Mouse (Mus musculus): ENCODE results near the gene Myom1.

Gene Myom1

DNA sequence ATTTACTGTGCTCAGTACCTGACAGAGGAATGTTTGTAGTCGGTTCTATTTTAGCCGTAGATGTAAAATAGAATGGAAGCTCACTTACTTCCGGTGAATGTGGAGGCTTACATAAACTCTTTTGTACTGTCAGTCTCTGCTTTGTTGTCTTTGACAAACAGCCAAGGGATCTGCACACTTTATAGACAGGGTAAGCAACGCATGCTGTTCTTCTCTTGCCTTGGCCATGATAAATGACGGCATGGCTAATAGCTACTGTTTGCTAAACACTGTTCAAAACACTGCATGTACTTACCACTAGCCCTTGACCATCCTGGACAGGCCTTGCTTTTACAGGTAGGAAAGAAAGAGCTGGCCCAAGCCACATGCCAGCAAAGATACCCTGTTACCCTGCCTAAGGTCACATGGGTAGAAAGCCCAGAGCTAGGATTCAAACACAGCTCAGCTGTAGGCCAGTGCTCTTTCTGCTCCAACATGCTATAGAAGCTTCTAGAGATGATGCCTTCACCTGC lies 59.7 kb downstream of the Myom1 start:
- no peak for DNase-seq

- DNase-seq, result no peak
Observed at GRCm38 (mm10) chr17:71062870-71063602, 60.6 kb downstream of the Myom1 start.

GRCm38 (mm10) chr17:71064463-71065014 lies 62.1 kb downstream of the Myom1 start:
- no peak for DNase-seq

DNA sequence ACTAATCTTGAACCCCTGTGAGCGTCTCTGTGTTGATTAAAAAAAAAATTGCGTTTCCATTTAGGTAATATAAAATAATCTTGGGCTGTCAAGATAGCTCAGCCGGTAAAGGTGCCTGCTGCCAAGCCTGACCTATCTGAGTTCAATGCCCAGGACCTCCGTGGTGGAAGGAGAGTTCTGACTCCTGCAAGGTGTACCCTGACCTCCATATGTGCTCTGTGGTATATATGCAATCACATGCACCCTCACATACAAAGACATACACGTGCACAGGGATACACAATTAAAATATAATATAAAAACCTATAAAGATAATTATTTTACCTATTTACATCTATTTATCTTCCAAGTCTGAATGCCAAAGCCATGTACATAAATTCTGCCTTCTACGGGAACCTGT lies 62.7 kb downstream of the Myom1 start:
- no peak for DNase-seq

GRCm38 (mm10) chr17:71069176-71069575 lies 66.7 kb downstream of the Myom1 start:
- DNase-seq, result no peak

DNA sequence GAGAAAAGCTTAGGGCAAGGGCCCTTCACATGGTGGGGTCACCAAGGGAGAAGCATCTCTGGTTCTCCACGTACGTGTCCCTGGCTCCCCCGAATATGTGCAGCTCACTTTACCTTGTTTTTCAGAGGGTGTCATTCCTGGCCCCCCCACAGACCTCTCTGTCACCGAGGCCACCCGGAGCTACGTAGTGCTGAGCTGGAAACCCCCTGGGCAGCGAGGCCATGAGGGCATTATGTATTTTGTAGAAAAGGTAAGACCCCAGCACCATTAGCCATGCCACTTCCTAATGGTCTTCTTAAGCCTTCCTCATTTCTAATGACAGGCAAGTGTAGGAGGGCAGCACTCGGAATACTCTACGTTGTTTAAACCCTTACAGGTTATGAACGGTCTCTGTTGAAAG lies 69.5 kb downstream of the Myom1 start:
- DNase-seq, result no peak

- no peak for DNase-seq
Observed at GRCm38 (mm10) chr17:71074386-71074785, 72.0 kb downstream of the Myom1 start.

DNA sequence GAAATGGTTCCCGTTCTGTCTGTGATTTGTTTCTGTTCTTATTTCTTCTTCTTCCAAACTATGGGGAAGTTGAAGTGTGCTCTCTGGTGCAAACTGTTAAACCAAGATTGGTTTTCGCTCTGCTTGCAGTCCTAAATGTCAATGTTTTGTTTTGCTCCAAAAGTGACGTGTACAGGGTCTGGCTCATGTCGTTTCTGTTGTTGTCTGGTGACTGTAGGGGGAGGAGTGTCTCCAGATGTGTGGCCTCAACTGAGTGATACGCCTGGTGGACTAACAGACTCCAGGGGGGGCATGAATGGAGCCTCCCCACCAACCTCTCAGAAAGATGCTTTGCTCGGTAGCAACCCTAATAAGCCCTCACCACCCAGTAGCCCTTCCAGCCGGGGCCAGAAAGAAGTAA lies 79.6 kb downstream of the Myom1 start:
- no peak for DNase-seq

- no peak for DNase-seq
Observed at GRCm38 (mm10) chr17:71086969-71087368, 84.5 kb downstream of the Myom1 start.

DNA sequence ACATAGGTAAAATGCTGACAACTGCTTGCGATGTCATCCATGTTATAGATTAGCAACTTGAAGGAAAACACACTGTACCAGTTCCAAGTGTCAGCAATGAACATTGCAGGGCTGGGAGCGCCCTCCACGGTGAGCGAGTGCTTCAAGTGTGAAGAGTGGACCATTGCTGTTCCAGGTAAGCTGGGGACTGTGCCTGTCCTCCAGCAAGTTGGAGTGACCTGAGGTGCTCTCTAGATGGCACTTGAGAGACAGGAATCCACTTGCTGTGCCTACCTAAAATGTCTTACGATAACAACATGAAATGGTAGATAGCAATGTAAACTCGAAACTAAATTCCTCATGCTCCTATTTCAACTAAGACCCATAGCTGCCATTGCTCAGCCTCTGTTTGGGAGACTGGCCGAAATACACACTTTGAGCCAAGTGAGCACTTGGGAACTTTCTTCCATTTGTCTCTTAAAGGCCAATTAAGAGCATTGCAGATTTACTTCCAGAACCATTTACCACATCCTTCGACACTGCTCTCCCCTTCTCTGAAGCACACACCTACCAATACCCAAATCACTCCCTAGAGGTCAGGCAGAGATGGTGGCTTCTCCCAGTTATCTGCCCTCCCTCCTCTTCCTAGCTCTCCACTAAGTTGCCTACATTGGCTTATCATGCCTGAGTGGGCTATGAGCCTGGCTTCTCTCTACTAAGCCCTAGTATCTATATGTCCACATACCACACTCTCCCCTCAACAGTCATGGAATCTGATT lies 85.1 kb downstream of the Myom1 start:
- no peak for DNase-seq

GRCm38 (mm10) chr17:71088154-71088521 lies 85.7 kb downstream of the Myom1 start:
- DNase-seq, result no peak

- DNase-seq, result no peak
Observed at GRCm38 (mm10) chr17:71088991-71089434, 86.6 kb downstream of the Myom1 start.

DNA sequence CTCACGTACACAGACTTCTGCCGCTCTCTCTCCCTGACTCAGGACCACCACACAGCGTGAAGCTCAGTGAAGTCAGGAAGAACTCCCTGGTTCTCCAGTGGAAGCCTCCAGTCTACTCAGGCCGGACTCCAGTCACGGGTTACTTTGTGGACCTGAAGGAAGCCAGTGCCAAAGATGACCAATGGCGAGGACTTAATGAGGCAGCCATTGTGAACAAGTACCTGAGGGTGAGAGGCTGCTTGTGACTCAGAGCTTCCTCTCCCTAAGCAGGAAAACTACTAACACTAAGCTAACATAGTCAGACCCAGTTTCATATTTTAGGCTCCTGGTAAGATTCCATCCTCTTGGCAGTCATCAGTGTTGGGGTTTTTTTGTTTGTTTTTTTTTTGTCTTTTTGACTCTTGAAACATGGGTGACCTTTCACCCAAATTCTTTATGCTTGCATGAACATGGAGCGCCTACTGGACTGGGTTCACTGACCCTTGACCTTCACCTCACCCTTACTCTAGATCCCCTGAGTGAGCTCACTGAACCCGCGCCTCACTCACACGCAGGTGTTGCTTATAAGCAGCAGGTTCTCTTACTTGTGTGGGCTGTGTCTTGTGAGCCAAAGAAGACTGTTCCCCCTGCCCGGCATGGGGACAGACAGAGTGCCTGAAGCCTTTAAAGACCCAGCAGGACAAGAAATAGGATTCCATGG lies 87.5 kb downstream of the Myom1 start:
- no peak for DNase-seq

DNA sequence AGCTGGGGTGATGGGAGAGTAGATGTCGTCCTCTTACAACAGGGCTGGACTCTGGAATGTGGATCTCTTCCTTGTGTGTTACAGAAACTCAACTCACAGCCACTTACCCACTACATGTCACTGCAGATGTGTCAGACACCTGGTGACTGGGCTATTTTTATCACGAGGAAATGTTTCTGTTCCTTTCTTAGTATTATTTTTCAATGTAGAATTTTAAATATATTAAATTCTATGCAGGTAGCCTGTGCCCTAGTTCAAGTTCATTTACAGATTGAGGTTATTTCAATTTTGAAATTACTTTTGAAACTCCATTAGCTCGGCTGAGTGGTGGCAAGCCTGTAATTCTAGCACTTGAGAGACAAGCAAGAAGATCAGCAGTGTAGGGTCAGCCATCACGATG lies 88.6 kb downstream of the Myom1 start:
- no peak for DNase-seq

DNA sequence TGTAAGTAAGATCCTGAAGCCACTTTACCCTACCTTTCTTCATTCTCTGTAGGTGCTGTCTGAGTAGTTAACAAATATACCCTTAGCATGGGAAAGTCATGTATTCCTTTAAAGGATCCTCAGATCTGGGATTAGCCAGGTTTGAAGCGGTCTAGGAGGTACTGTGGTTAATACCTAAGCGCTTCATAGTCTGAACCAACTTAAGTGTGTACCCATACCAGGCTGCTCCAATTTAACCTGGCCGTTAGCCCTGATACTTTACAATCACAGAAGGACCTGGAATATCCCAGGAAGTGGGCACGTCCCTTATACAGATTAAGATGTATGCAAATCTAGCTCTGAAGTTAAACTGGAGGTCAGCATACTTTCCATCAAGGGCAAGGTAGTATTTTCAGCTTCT lies 89.9 kb downstream of the Myom1 start:
- no peak for DNase-seq

DNA sequence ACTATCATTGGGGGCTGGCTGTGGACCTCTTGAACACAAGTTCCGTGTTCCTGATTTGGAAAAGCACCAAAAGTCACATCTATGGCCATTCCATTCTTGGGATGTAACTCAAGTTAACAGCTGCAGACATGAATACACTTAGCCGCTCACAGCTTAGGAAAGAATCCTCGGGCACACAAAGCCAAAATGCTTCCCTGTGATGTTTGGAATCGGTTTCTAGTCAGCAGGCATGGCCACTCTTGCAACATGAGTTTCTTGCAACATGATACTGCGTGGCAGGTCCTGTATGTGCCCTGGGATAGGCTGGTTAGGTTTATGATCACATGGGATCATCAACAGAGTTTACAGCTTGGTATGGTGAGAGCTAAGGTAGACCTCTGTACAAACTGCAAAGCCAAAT lies 91.4 kb downstream of the Myom1 start:
- DNase-seq, result no peak

DNA sequence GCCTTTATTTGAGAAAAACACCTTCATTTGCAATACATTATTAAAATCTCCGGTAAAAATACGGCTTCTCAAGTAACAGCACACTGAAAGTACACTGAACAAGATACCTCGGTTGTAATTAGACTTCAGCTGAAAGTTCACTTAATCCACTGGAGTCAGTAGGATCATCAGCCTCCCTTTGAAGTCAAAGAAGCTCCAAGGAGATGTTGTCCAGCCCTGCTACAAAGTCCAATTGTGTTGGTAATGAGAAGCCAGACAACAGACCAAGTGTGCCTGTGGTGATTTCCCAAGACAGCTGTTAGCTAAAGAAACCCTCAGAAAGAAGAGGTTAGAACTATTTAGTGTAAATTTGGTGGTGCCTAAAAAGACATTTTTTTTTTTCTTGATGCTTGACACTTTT lies 92.0 kb downstream of the Myom1 start:
- DNase-seq, result no peak

DNA sequence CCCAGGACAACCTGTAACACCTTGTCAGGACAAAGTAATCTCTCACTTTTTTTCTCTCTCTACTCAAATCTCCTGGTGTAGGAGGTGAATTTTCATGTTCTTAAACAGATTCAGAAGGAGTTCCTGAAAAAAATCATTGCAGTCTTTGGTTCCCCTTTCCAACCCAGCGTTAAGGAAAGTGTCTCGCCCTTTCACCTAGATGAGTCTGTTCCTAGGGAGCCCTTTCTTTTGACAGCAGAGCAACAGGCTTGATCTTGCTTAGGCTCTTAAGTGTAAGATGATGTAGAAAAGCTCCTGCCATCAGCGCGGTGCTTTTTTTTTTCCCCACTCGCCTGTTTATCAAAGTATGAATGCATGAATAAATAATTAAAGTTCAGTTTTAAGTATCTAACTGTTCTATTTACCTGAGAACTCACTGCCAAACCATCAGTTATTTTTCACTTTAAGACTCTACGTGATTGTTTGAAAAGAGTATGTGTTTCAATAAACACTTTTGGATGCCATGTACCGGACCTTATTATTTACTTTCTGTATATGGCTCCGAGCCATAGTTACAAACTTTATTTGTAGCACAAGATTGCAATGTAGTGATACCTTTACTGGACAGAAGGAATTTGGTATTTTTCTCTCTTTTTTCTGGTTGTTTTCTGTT lies 94.2 kb downstream of the Myom1 start:
- DNase-seq, result no peak

DNA sequence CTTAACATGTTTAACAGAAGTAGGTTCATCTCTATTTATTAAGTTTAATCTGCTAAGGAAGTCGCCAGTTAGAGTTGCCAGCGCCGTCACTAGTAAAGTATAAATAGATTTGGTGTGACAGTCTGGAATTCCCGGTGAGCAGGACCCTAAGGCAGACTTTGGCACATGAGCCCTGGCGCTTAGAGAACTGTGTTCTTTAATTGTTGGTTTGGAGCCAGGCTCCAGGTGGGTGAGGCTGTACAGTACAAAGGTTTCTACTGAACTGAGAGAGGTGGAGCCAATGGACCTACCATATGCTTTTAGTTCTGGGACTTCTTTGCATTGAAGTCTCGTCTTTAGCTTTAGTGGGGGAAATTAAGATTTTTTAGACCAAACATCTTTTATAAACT lies 94.8 kb downstream of the Myom1 start:
- DNase-seq, result no peak

DNA sequence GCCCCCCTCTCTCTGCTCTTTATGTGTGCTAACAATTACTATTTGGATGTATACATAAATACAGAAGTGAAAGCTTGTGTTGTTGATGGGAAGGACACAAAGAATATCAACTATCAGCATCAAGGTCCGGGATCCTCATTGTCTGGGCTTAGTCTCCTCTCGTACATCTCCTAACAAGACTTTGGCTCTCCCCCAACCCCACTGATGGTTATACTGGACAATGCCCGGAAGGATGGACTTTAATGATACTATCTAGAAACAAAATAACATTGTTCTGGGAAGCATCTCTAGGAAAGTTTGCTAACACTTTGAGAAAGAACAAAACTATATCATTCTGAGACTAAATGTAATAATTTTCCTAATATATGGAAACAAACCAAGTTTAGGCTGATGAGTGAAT lies 96.2 kb downstream of the Myom1 start:
- DNase-seq, result no peak

GRCm38 (mm10) chr17:71102571-71103551 lies 100.4 kb downstream of the Myom1 start:
- no peak for DNase-seq

- no peak for DNase-seq
Observed at GRCm38 (mm10) chr17:71105297-71105696, 102.9 kb downstream of the Myom1 start.

Measured in cerebellum, adult 11 months (tissue).